Mouse (Mus musculus) B cell, adult 2 months (primary cell): ENCODE measurements around the gene Ikbip.

Experiments
- DNase-seq, 2 experiments: peaks; one replicate each; pipeline ENCODE4 v3.0.0; 2022

Ikbip gene

DNA sequence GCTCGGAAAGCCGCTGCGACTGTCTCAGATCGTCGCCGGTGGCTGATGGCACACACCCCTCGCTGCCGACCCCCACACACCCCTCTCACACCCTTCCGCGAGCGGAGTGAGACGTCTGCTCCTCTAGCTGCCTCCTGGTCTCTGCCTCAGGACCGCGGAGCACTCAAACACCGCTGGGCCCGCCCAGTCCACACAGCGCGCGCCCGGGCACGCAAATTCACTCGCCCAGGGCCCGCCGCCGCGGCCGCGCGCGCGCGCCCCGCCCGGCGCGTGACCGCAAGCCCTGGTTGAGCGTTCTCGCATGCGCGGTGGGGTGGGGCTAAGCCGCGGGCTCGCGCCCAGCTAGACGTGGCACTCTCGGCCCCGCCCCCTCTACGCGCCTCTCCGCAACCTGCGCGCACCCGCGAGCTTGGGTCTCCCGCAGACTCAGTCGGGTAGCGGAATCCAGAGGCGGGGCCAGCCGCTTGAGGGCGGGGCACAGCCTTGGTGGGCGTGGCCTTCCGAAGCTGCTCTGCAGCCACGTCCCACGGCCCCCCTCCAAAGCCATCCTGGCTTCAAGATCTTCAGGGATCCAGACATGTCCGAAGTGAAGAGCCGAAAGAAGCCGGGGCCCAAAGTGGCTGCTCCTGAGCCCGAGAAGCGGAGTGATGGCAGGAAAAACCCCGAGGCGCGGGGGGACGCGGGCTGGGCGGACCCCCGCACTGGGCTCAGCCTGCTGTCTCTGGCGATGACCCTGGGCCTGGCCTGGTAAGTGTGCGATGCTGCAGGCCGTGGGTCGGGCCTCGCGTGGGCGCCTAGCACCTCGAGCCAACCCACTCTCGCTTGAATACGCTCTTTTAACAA lies at the start of gene Ikbip, which contains the start of gene Apaf1:
Gene Ikbip, plus strand, starts transcription at position 391 of the 843 bp plus-strand sequence.
Gene Apaf1, minus strand, starts transcription at position 221 of the 843 bp plus-strand sequence.
- peak; percentile 100 for DNase-seq

DNA sequence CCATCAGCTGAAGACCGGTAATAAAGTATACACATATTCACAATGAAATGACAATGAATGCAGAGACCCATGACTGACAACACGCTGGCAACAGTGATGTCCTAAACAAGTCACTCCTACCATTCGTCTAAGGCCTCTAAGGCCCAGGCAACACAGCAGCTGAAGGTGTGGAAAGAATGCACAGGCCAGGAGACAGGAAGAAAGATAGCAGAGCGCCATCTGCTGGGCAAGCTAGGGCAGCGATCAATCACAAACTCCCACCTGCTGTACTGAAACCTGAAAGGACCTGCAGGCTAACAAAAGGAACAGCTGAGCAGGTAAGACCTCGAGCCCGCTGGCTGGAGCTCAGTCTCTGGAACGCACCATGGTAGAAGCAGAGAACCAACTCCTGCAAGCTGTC lies 48.8 kb upstream of the Ikbip start:
- DNase-seq: peak; percentile 79 to 80

DNA sequence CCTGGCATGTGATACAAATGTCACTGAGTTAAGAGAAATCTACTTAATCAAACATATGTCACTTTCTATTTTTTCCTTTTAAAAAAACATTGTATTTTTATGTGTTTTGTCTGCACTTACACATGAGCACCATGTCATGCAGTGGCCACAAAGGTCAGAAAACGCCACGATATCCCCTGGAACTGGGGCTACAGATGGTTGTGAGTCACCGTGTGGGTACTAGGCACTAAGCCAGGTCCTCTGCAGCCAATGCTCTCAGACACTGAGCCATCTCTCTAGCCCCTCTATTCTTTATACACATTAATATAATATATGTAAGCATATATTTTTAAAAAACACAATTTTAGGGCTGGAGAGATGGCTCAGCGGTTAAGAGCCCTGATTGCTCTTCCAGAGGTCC lies 33.0 kb upstream of the Ikbip start:
- no peak for DNase-seq

DNA sequence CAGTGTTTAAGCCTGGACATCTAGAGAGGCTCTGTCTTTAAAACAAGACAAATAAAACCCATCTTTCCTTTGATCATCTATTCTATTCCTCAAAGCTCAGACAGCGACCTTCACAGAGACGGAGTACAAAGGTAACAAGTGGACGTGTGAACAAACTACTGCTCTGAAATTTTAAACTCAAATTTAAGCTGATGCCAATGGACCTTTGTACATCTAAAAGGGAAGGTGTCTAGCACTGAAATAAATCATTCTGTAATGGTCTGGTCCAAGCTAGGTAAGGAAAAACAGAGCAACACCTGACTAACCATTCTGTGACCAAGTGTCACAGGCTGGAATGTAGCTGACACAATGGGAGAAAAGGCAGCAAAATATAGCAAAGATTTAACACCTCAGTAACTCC lies 31.6 kb upstream of the Ikbip start:
- no peak for DNase-seq

DNA sequence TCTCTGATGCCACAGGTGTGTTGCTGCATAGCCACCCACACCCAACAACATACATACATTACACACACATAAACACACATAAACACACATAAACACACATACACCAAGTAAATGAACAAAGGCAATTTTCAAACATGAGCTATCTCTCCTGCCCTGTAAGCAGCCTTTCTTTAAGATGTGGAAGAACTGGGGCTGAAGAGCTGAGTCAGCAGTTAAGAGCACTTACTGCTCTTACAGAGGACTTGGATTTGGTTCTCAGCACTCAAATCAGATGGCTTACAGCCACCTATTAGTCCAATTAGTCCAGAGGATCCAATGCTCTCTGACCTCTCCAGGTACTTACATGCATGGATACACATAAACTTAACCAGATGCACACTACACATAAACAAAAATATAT lies 30.0 kb upstream of the Ikbip start:
- no peak for DNase-seq

DNA sequence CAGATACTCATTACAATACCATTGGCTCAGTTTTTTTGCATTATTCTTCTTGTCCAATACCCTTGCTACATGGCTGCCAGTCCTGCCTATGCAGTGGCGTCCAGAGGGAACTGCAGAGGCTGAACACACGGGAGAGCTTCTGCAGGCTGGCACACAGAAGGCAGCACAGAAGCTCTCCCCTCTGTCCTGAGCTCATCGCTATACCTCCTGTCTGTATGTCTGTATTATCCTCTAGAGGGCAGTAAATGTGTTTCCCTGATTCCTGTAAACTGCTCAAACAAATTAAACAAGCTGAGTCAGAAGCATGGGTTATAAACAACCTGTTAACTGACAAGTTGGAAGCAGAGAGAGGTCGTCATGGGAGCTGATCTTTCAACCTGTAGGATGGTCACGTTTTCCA lies 22.0 kb upstream of the Ikbip start:
- DNase-seq: no peak

DNA sequence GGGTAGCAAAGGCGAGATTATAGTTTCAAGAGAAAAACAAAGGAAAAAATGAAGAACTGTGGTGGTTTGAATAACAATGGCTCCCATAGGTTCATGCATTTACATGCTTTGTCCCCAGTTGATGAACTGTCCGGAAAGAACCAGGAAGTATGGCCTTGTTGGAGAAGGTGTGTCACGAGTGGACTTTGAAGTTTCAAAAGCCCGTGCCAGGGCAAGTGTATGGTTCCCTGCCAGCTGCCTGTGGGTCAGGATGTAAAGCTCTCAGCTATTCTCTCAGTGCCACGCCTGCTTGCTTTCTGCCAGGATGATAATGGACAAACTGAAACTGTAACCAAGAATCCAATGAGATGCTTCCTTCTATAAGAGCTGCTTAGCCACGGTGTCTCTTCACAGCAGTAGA lies 20.4 kb upstream of the Ikbip start:
- DNase-seq: no peak

DNA sequence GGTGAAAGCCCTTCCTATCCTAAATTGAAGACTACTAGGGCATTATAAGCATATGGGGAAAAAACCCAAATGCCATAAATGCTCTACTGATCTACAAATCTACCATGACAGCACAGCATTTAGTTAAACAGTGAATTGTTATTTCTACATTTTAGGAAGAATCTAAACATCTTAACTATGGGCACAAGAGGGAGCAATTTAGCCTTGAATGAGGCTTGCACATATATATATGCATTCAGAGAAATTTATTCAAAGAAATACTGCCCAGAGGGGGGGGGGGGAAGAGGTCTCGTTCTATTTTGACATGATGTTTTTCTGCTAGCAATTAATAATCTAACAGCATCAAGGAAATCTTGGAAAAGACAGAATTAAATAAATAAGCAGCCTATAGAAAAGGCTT lies 11.0 kb upstream of the Ikbip start:
- peak in 1 of 2 experiments; percentile 6 for DNase-seq

DNA sequence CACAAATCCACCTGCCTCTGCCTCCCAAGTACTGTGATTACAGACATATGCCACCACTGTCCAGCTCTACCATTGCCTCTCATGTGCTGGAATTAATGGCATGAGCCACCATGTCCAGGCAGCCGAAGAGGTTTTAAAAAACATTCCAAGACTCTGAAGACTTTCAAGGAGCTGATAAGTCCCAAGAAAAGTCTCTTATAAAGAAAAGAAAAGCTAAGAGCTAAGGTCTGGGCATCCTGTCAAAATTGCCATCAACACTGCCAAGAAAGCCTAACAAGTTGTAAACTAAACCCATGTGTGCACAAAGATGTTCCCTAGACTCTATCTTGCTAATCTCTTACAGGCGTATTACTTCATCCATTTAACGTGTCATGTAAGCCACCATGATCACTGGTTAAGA lies 9.4 kb upstream of the Ikbip start:
- DNase-seq: no peak

DNA sequence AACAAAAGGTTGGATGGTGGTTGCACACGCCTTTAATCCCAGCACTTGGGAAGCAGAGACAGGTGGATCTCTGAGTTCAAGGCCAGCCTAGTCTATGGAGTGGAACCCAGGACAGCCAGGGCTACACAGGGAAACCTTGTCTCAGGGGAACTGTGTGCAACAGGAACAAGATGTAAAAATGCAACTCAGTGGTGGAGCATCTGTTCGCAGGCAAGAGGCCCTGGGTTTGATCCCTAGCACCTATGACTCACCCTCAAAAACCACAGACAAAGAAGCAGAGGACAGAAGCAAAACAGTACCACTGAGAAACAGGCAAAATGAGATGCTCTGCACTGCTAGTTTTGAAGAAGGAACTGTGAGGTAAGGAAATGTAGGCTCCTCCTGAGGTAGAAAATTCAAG lies 6.1 kb upstream of the Ikbip start:
- no peak for DNase-seq

DNA sequence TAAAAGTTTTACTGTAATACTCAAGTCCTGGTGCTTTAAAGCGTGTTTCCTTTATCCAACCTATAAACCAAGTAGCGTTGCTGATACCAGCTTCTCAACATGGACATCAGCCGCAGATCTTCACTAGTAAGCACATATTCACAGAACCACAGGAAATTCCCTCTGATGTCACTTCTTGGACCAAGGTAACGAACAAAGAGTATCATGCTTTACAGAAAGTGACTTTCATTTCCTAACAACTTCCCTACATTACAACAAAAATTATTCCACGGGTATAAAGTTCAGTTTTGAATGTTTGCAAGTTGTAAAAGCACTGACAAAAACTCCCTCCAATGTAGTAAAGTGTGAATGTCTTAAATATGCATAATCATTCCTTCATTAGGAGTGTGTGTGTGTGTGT lies 2.2 kb upstream of the Ikbip start:
- no peak for DNase-seq

DNA sequence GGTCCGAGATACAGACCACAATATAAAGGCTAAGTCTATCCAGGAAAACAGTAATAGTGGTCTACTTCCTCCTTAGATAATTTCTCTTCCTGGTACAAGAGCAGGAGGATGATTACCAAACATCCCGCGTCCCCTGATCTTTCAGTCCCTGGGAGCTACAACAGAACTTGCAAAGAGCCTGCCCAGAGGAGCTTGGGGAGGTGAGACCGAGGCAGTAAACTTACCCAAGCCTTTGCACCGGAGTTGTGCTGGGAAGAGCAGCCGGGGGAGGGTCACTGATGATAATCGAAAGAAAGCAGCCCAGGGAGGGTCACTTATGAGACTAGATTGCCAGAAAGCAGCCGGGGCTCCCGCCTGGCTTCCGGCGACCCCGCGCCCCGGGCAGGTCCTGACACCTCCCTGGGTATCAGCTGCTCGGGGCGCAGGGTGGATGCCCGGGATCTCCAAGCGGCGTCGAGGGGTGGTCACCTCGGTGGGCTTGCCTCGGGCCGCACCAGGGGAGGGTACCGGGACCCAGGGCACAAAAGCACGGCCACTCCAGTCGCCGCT lies 707 bp upstream of the Ikbip start:
- DNase-seq: no peak

DNA sequence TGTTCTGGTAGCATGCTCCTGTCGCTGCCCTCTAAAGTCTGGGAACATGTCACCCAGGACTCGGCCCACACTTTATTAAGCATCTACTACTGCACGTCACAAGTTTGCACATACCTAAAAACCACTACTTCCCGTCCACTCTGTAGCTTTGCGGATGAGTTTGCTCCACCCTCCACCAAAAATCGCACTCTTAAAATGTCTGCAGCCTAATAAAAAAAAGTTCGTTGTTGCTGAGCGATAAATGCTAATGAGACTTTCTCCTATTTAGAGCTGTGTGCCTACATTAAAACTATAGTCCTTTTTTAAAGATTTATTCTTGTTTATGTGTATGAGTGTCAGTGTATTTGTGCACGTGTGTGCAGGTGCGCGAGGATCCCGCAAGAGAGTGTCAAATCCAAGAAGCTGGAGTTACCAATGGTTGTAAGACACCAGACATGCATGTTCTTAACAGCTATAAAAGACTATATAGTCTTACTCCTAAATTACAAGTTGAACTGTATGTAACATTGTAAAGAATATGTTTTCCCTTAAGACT lies 720 bp downstream of the Ikbip start:
- DNase-seq: peak in 1 of 2 experiments; percentile 10

DNA sequence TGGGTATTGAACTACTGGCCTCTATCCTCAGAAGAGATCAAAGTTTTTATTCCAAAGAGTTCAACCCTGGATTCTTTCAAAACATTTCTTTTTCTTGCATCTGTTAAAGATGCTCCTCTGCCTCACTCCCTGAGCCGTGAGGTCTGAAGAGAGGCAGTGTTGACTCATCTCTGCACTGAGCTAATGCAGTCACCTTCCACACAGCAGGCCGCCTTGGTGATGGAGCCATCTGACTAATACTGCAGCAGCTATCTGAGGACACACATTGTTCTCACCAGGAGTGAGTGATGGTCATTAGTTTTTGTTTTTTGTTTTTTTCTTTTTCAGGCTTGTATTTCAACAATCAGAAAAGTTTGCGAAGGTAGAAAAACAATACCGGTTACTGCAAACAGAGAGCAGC lies 10.1 kb downstream of the Ikbip start:
- DNase-seq: no peak

DNA sequence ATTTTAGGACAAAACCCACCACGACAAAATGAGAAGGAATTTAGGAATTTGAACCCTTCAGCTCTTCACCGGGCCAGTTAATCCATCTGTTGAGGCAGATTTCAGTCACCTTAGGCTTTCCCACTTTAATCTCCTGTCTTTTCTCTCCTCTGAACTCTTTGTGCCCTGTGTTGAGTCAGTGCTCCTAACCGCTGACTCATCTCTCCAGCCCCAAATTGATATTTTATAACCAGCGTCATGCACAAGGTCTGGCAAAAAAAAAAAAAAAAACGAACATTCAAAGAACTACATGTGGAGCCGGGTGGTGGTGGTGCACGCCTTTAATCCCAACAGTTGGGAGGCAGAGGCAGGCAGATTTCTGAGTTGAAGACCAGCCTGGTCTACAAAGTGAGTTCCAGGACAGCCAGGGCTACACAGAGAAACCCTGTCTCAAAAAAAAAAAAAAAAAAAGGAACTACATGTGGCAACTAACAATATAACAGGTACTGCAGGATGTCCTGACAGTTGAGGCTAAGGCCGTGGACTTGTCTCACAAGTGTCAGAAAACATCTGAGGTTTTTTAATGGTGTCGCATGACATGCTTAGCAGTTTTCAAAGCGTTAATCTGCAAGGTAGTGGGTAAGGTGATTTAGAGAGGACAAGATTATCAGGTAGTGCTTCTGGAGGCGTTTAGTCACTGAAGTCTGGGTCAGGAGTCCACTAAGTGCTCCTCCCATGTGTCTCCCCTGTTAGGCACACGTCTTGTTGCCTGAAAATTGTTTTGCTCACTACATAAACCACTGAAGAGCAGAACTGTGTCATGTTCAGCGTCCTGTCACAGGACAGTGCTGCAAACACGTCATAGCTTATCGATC lies 11.7 kb downstream of the Ikbip start:
- DNase-seq: no peak

DNA sequence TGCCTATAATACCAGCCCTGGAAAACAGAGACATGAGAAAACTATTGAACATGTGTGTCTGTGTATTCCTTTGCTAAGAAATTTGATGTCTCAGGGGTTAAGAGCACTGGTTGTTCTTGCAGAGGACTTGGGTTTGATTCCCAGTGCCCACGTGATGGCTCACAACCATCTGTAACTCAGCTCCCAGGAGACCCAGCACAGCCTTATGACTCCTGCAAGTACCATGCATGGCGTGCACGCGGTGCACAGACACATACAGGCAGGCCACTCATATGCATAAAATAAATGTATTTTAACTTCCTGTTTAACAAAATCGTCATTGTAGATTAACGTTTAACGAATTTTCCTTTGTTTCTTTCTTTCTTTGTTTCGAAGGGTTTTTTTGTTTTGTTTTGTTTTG lies 15.3 kb downstream of the Ikbip start:
- DNase-seq: no peak

DNA sequence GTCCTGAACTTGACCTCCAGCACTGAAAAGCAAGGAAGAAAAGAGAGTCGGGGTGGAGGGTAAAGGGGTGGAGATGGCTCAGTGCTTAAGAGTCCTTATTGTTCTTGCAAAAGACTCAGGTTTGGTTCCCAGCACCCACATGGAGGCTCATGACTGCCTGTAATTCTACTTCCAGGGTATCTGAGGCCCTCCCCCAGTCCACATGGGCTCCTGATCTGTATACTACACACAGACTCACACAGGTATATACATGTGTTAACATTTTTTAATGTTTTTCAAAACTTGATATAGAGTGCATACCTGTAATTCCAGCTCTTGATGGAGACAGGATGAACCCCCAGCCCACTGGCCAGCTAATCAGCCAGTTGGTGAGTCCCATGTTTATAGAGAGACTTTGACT lies 17.4 kb downstream of the Ikbip start:
- DNase-seq: no peak

DNA sequence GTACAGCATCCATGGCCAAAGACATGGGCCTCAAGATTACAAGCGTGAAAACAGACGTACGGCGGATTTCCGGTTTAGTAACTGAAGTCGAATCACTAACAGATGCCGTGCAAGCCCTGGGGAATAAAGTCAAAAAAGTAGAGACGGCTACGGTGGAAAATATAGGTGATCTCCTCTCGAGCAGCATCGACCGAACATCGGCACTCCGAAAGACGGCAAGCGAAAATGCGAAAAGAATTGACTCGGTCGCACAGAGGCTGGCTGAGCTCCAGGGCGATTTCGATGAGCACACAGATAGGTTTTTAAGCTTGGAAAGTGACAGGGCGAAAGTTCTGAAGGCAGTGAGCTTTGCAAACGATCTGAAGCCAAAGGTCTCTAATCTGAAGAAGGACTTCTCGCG lies 19.2 kb downstream of the Ikbip start:
- DNase-seq: no peak

DNA sequence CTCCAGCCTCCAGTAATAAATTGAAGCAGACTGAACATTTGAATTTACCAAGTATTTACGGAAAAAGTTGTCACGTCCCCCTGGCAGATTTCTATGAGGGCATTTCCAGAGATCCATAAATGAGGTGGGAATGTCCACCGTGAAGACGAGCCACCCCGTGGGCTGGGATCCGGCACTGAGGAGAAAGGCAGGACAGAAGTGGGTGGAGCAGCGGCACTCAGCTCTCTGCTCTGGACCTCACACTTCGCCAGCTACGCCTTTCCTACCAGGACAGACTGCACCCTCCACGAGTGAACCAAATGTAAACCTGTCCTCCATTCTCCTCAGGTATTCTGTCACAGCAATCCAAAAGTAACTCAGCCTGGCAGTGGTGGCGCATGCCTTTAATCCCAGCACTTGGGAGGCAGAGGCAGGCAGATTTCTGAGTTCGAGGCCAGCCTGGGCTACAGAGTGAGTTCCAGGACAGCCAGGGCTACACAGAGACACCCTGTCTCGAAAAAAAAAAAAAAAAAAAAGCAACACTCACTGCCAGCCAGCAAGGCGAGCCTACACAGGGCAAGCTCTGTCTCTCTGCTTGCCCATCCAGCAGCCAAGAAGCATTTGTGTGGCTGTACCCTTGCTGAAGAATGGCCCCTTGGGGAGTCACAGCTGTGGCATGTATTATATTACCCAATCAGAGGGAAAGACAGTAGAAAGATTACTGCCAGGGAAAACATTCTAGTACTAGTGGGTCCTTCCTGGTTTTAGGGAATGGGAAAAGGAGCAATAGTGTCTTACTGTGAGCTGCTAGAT lies 20.3 kb downstream of the Ikbip start:
- no peak for DNase-seq

DNA sequence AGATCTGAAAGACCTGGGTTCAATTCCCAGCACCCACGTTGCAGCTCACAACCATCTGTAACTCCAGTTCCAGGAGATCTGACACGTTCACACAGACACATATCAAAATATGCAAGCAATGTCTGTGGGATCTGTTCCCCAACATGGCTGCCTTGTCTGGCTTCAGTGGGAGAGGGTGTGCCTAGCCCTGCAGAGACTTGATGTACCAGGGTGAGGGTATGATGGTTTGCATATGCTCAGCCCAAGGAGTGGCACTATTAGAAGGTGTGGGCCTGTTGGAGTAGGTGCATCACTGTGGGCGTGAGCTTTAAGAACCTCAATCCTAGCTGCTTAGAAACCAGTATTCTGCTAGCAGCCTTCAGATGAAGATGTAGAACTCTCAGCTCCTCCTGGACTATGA lies 23.2 kb downstream of the Ikbip start:
- no peak for DNase-seq

DNA sequence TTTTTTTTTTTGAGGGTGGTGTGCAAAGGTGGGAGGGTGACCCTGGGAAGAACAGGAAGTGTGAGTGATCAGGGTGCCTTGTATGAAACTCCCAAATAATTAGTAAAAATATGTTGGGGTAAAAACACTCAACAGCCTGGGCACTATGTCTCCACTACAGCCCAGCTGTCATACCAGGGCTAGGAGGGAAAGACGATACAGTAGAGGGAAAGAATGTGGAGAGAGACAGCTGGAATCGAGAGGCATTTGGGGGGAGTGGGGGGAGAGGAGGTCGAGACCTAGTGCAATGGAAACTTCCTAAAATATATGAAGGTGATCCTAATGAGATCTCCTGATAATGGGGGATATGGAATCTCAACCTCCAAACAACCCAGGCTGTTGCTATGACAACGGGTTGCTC lies 27.1 kb downstream of the Ikbip start:
- no peak for DNase-seq

DNA sequence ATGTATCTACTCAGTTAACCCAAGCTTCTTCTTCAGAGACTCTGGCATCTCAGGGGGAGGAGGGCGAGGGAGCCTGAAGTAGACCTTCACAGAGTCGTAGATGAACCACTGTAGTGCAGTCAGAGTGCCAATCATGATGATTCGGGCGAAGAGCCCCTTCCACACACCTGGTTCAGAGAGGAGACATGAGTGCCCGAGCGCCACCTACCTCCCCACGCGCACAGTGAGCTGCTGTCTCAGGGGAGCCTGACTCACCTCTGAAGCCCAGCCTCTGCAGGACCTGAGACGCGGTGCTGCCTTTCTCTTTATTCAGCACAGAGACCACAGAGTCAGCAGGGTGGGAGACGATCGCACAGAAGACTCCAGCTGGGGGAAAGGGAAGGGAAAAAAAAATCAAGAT lies 34.2 kb downstream of the Ikbip start:
- DNase-seq: peak in 1 of 2 experiments; percentile 13

DNA sequence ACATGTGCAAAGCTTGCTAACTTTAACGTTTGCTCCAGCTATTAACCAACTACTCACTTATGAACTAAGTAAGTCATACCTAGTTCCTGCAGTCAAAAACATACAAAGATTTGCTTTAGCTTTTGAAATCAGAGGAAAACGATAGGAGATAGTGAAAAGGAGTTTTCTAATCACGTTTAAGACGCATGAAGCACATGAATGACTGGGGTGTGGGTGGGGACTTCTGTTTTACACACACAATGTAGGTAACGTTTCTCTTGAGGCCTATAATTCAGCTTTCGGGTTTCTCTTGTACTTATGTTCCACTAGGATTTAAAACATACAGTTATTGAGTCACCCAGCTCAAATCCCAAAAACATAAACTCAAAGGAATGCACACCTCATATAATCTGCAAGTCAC lies 39.9 kb downstream of the Ikbip start:
- no peak for DNase-seq
